Mouse (Mus musculus): ENCODE data around the gene 9230112D13Rik.

The 9230112D13Rik gene

GRCm38 (mm10) chr14:34497346-34497745, 25.3 kb downstream of the 9230112D13Rik start:
- no peak for DNase-seq

DNA sequence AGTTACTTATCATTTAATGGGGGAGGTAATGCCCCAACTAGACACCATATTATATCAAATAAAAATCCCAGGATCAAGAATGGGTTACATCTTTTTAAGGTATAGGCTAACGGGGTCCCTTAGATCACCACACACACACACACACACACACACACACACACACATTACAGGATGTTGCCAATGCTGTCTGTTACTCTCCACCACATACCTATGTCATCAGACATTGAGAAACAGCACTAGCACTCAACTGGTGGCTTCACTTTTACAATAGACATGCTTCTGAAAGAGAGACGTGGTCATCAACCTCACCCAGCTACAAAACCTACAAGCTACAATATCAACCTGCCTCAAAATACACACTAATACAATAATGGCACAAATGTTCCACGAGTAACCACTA, 28.9 kb downstream of the 9230112D13Rik start:
- no peak for DNase-seq

GRCm38 (mm10) chr14:34492688-34493087, 29.9 kb downstream of the 9230112D13Rik start:
- DNase-seq = no peak

GRCm38 (mm10) chr14:34490965-34491364, 31.6 kb downstream of the 9230112D13Rik start:
- no peak for DNase-seq

- no peak for DNase-seq
Measured at GRCm38 (mm10) chr14:34489928-34490327, 32.7 kb downstream of the 9230112D13Rik start.

DNA sequence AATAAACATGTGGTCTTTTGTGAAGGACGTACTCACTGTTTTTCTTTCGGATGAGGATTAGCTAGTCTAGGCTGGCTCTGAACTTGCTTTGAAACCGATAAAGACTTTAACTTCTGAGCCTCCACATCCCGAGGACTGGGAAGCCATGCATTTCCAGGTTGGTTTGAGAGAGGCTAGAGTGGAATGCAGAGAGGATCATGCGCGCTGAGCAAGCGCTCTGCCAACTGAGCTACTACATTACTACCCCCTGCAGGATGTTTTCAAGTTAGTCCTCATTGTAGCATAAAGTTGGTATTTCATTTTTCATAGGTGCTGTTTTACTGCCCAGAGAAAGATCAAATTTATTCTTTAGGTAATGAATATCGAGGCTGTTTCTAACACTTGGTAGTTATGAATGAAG, 36.4 kb downstream of the 9230112D13Rik start:
- DNase-seq = no peak

- DNase-seq = no peak
Measured at GRCm38 (mm10) chr14:34483469-34484341, 38.9 kb downstream of the 9230112D13Rik start.

DNA sequence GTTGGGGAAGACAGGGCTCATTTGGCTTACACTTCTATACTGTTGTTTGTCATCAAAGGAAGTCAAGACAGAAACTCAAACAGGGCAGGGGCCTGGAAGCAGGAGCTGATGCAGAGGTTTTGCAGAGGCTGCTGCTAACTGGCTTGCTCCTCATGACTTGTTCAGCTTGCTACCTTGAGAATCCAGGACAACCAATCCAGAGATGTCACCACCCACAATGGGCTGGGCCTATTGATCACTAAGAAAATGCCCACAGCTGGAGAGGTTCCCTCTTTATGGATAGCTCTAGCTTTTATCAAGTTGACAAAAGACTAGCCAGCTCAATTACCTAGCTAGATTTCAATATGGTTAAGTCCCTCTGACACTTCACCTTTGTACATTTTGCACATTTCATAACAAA, 51.0 kb downstream of the 9230112D13Rik start:
- no peak for DNase-seq

GRCm38 (mm10) chr14:34466291-34466690, 56.3 kb downstream of the 9230112D13Rik start:
- DNase-seq = no peak
